Mouse (Mus musculus) G1E-ER4 (cell line): ENCODE data around the gene Fbxw8. TPM values are rescaled to one million over a fixed set of nuclear protein-coding genes. Genes with fewer than 3 reads are reported as not detected.

Source experiments
- GATA1 ChIP-seq: IDR thresholded peaks from one replicate; pipeline ENCODE4 v1.8.0; 2012; ENCODE audit warnings: low read length, inconsistent platforms
- polyA plus RNA-seq: library from polyadenylated mRNA; stranded (reverse); fragments of >175 nt; gene quantifications from 2 replicates; pipeline ENCODE4 v1.2.3, GENCODE M21; 2012

The Fbxw8 gene
- polyA plus RNA-seq, 1 experiment, result 36.0 TPM

DNA sequence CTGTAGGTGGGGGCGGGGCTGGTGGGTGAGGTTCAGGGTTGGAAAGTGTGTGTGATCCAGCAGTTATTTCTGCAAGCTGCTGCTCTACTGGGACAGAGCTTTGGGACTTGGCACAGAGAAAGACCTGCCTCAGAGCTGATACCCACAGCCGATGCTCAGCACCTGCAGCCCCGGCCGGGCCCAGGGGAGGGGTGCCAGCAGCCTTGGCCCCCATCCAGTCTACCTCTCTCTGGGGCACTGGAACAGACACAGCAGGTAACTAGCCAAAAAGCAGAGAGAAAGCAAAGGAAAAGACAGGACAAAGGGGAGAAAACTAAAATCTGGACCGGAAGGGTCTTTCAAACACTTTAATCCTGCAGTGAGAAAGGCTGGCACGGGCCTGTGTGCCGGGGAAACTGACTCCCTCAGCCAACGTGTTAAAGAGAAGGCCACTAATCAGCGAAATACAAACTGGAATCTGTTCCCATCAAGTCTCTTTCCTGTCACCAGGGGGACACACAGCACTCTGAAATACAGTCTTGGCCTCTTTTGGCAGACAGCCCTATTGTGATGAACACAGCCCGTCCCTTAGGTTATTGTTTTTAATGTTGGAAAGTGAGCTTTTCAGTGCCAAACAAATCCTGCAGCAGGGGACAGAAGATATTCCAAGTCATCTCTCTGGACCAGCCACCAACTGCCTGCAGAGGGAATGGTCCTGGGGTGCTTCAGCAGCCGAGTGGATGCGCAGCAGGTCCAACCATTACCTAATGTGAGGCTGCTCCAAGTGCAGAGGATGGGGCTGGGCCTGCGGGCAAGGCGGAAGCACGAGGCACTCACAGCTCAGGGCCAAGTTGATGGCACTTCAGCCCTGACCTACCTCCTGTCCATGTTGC, 78.3 kb downstream of the Fbxw8 start:
- TF ChIP-seq GATA1, result no peak

- TF ChIP-seq GATA1, result no peak
Observed at GRCm38 (mm10) chr5:118073213-118073773, 82.0 kb downstream of the Fbxw8 start.

GRCm38 (mm10) chr5:118071766-118072165, 83.5 kb downstream of the Fbxw8 start:
- TF ChIP-seq GATA1, result no peak

DNA sequence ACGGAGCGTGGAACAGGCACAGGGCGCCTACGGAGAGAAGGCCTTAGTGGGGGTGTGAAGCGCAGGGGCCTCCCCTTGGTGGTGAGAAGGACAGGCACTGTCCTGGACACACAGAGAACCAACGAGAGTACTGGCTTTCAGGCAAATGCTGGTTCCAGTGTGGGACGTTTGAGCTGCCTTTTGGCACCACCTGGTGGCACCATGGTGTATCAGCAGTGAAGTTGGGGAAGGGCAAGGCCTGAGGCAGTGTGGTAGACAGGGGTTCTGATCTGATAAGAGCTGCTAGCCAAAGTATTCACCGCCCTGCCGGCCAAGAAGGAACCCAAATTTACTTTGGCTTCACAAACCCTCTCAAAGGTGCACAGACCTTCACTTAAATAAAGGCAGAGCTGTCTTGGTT, 85.9 kb downstream of the Fbxw8 start:
- TF ChIP-seq GATA1, result no peak

- no peak for TF ChIP-seq GATA1
Observed at GRCm38 (mm10) chr5:118067984-118068494, 87.2 kb downstream of the Fbxw8 start.

- TF ChIP-seq GATA1, result no peak
Observed at GRCm38 (mm10) chr5:118067572-118067971, 87.7 kb downstream of the Fbxw8 start.

GRCm38 (mm10) chr5:118066828-118067227, 88.4 kb downstream of the Fbxw8 start:
- TF ChIP-seq GATA1, result no peak

GRCm38 (mm10) chr5:118065516-118066255, 89.6 kb downstream of the Fbxw8 start:
- no peak for TF ChIP-seq GATA1

DNA sequence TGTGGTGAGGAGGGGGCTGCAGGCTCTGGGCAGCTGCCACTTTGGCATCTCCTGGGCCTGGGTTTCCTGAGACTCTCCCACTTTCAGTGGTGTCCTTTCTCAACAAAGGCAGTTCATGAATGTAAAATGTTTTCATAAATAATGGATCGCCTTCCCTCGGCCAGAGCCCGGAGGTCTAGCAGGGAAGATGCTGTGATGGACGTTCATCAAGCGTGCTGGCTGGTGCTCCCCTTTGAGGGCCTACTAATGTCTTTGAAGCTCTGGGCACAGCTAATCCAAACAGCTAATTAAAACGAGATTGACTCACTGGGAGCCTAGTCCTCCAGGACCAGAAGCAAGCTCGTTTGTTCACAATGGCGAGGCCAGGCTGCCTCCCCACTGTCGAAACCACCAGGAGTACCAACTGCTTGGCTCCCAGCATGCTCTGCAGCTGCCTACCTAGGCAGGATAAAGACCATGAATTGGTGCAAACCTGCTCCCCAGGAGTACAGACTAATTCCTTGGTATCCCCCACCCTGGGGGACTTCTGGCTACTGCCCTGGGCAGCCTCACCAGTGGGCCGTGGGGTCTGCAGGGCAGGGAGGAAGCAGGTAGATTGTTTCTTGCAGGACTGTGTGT, 90.9 kb downstream of the Fbxw8 start:
- no peak for TF ChIP-seq GATA1

GRCm38 (mm10) chr5:118063181-118063621, 92.1 kb downstream of the Fbxw8 start:
- no peak for TF ChIP-seq GATA1

DNA sequence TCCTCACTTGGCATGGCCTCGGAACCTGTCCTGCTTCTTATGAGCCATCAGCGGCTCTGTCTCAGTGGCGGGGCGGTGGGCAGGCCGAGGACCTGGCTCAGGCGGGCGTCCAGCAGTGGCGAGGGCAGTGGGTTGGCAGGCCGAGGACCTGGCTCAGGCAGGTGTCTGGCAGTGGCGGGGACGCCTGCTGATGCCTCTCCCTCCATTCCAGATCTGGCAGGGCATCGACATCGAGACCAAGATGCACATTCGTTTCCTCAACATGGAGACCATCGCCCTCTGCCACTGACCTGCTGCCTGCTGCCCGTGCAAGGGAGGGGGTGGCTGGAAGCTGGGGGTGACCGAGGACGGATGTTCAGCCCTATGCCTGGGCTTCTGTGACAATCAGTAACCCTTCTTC, 93.9 kb downstream of the Fbxw8 start:
- no peak for TF ChIP-seq GATA1

- no peak for TF ChIP-seq GATA1
Observed at GRCm38 (mm10) chr5:118059646-118060045, 95.6 kb downstream of the Fbxw8 start.

DNA sequence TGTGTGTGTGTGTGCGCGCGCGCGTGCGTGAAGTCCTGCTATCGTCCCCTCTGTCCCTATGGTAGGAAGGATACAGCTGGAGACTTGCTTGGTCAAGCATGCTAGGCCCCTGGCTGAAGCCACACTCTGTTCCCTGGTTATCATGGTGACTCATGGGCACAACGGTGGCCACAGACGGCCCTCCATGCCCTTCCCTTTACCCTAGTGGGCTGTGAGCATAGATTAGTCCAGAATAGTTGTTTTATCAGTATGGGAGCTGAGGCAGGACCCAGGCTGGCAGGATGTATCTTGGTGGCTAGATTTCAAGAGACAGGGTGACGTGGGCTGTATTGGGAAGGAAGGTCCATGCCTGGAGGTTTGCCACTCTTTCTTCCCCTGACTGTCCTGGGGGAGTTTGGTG, 96.4 kb downstream of the Fbxw8 start:
- no peak for TF ChIP-seq GATA1

DNA sequence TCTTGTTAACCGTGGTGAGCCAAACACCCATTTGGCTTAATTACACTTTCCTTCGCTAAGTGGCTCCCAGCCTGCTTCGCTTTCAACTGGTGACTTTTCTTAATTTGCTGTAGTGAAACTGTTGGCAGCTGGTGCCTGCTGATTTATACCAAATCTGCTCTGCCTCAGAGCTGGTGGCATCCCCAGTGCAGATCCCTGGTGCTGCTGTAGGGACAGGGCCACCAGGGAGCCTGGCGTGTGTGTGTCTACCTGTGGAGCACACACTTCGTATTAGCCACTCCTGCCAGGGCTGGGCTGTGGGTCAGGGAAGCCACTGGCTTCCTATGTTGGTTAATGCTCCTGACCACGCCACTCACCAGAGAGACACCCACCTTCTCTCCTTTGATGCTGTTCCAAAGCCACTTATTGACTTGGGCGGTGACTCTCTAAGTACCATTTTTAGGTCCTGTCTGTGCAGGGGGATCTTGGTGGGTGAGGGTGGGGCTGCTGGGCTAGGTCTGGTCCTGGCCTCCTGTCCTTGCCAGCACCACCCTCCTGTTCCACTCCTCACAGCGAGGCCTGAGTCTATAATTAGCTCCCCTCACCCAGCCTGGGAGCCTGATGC, 97.7 kb downstream of the Fbxw8 start:
- no peak for TF ChIP-seq GATA1

DNA sequence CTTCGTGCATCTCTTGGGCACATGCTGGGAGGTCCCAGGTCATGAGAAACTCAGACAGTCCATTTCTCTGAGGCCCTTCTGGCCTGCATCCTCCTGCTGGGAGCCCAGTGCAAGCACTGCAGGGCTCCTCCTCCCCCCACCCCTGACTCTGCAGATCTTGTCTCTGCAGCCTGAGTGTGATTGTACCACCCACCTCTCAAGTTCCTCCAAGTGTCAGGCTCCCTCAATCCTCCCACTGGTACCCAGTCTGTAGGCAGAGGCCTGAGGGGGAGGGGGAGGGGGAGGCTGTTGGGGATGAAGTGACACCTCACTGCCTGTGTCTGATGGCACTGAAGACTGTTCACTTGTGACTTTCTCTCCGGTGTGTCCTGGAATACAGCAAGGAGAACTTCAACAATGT, 102.1 kb downstream of the Fbxw8 start:
- no peak for TF ChIP-seq GATA1

DNA sequence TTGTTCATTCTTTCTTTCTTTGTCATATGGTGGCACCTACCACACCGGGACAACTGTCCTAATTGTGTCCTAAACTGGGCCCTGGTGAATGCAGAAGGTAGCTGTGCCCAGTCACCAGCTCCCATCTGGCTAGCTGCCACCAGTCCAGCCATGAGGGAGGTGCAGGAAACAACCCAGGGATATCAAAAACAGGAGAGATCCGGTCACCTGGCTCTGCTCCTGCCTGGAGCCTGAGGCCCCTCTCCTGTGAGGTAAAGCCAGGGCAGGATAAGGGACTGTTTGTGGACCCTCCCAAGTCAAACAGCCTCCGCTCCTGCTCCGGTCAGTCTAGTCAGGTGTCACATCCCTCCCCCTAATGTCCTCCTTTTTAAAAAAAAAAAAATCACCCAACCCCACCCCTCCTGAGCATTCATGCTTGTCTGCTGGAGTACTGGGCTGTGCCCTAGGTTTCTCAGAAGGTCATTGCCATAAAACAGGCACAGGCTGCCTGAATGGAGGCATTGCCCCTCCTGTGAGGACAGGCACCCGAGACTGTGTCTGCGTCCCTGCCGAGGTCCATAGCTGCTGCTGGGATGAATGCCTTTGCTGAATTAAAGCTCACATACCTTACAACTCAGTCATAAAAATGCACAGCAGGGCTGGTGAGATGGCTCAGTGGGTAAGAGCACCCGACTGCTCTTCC, 103.1 kb downstream of the Fbxw8 start:
- no peak for TF ChIP-seq GATA1
